ENCODE assay signal across 8 mouse cellular contexts in the genomic region with DNA sequence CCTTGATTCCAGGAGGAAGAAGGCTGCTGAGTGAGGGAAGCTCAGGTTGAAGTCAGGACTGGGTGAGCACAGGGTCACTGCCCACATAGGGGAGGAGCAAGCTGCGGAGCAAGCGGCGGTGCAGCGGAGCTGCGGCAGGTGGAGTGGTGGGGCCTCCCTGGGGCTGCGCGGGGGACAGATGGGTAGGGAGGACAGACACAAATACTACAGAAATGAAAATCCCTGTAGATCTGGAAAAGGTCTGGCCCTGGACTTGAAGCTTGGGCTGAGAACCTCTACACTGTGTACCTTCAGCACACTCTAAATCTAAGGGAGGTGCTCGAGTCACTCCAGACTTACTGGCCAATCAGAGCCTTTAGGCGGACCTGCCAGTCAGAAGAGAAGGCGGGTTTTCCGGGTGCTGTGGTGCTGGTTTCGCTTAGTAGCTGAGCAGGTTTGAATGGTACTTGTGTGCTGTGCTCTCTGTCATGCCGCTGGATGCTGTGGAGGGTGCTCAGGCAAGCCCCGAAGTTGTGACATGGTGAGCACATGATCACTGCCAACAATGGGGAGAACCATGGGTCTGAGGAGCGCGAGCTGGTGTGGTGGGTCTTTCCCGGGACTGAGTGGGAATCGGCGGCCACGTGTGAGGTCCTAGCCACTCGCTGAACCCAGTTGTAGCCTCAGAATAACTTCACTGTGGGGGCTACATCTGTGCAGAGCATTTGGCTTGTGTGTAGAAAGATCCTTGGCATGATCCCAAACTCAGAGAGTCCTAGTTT. TPM values are rescaled to one million over a fixed set of nuclear protein-coding genes. Genes with fewer than 3 reads are reported as not detected.
DNase-seq lines count a peak whose midpoint lies in the region; ATAC-seq and TF ChIP-seq lines count a peak whose summit lies in the region.
"Not testable (repeated sequence)": the region's sequence is repeated elsewhere in the genome, so short reads cannot be mapped to it uniquely, and the experiment has no call there.

No protein-coding gene starts in this region.

- not testable (repeated sequence) for H3K4me1 ChIP-seq in brown adipose tissue, adult 24 weeks (ENCODE audit: control insufficient read depth, insufficient read depth, insufficient read length, low read length); heart, embryonic 12.5 days (replicated peaks); kidney, postnatal 0 days (replicated peaks; ENCODE audit: insufficient read depth, low read length); liver, adult 2 months (ENCODE audit: control insufficient read depth, insufficient read depth, low read length)

- peak overlapping the region; percentile 73 for H3K4me3 ChIP-seq in brown adipose tissue, adult 24 weeks (ENCODE audit: insufficient read depth, low read depth, low read length)
- peak overlapping the region; percentile 65 for H3K4me3 ChIP-seq in heart, embryonic 12.5 days
- H3K4me3 ChIP-seq in kidney, postnatal 0 days (replicated peaks; ENCODE audit: low read depth, low read length): peak overlapping the region; percentile 44
- H3K4me3 ChIP-seq in liver, adult 2 months (ENCODE audit: insufficient read depth, low read depth, low read length): peak overlapping the region; percentile 71

- H3K9ac ChIP-seq in heart, embryonic 12.5 days: peak overlapping the region; percentile 72
- peak overlapping the region; percentile 54; the same call in 1 of the 2 replicates for H3K9ac ChIP-seq in kidney, postnatal 0 days (ENCODE audit: low read depth, low read length)
- peak overlapping the region; percentile 68 for H3K9ac ChIP-seq in liver, adult 2 months (ENCODE audit: low read depth, low read length)

- WGBS in heart, embryonic 12.5 days: under 1% methylated on average over 21 of the region's 21 CpGs
- WGBS in kidney, postnatal 0 days: under 1% methylated on average over 20 of the region's 21 CpGs
- 1% methylated on average over 21 of the region's 21 CpGs for WGBS in liver, adult 2 months

- 0 out of 2 replicates have a peak, but pooled peaks have one; percentile 12 for TF ChIP-seq POLR2A in liver, adult 2 months (IDR thresholded peaks at IDR 0.05; ENCODE audit: extremely low read depth, insufficient read depth, low read length)

- not testable (repeated sequence) for H3K36me3 ChIP-seq in heart, embryonic 12.5 days; kidney, postnatal 0 days (ENCODE audit: insufficient read depth, low read length); liver, adult 2 months (ENCODE audit: control insufficient read depth, insufficient read depth, low read length)

- TF ChIP-seq CTCF in kidney, postnatal 0 days (IDR thresholded peaks at IDR 0.05; ENCODE audit: low read depth); liver, adult 2 months (IDR thresholded peaks at IDR 0.05; ENCODE audit: low read depth, low read length): not testable (repeated sequence)

- not testable (repeated sequence) for H3K27ac ChIP-seq in brown adipose tissue, adult 24 weeks (replicated peaks; ENCODE audit: low read depth, low read length); heart, embryonic 12.5 days (ENCODE audit: poor library complexity, severe bottlenecking); kidney, postnatal 0 days
- peak overlapping the region; percentile 57 for H3K27ac ChIP-seq in liver, adult 2 months (replicated peaks; ENCODE audit: insufficient read depth, low read depth, low read length)

- H3K79me2 ChIP-seq in liver, adult 2 months (ENCODE audit: control insufficient read depth, insufficient read depth, low read length): not testable (repeated sequence)

- H3K27me3 ChIP-seq in heart, embryonic 12.5 days (replicated peaks); kidney, postnatal 0 days (ENCODE audit: insufficient read depth, low read length); liver, adult 2 months (ENCODE audit: control insufficient read depth, insufficient read depth, low read length): not testable (repeated sequence)

- H3K4me2 ChIP-seq in heart, embryonic 12.5 days: peak overlapping the region; percentile 68
- H3K4me2 ChIP-seq in kidney, postnatal 0 days (ENCODE audit: low read length): peak overlapping the region; percentile 68

- not testable (repeated sequence) for H3K9me3 ChIP-seq in heart, embryonic 12.5 days (replicated peaks); kidney, postnatal 0 days (replicated peaks; ENCODE audit: low read length)

- DNase-seq in kidney, postnatal 0 days (ENCODE audit: low spot score): peak; percentile 67
- peak; percentile 81 for DNase-seq in liver, adult 2 months (ENCODE audit: extremely low read depth, low read depth, low spot score)
- peak; percentile 68 to 81 for DNase-seq in spleen, postnatal 4 days (ENCODE audit: low spot score in 2 of 2)

- peak; percentile 95 for ATAC-seq in CD4-positive, CD25-positive, alpha-beta regulatory T cell, adult 4 months
- ATAC-seq in erythroid progenitor cell, adult 5-6 weeks (replicated peaks; ENCODE audit: low FRiP score, poor library complexity, severe bottlenecking): peak; percentile 98
- ATAC-seq in heart, embryonic 12.5 days (ENCODE audit: insufficient number of reproducible peaks, low FRiP score): peak; percentile 98
- peak; percentile 98 for ATAC-seq in kidney, postnatal 0 days (replicated peaks; ENCODE audit: low FRiP score, low read depth)
- ATAC-seq in monocyte, adult 5-6 weeks (replicated peaks; ENCODE audit: insufficient number of reproducible peaks, low FRiP score, low TSS enrichment, poor library complexity, severe bottlenecking): peak; percentile 90

RNA-seq across cellular contexts. Expression of gene Vmn2r87, which starts 44.9 kb away (rescaled TPM):
- not detected for polyA plus RNA-seq in CD4-positive, CD25-positive, alpha-beta regulatory T cell, adult 4 months (2017; shearing (Covaris generic))
- polyA plus RNA-seq in brown adipose tissue, adult 24 weeks (2012; ENCODE audit: insufficient read depth, insufficient read length, missing spikeins): not detected in 2 replicates
- not detected in 2 replicates for total RNA-seq in erythroid progenitor cell, adult 5-6 weeks (2015; ENCODE audit: low replicate concordance)
- total RNA-seq in erythroid progenitor cell, adult 5-6 weeks (2017; ENCODE audit: low replicate concordance): not detected in 2 replicates
- polyA plus RNA-seq in heart, embryonic 12.5 days (2016; fragmentation: Nextera tagmentation; extraction: Ambion mirVana): not detected in 2 replicates
- polyA plus RNA-seq in kidney, postnatal 0 days (2015; fragmentation: Nextera tagmentation; extraction: Ambion mirVana): not detected in 2 replicates
- total RNA-seq in liver, adult 2 months (2014; rRNA removed): not detected in 2 replicates
- polyA plus RNA-seq in liver, adult 2 months (2012; rRNA removed): not detected in 2 replicates
- not detected in 3 replicates for total RNA-seq in monocyte, adult 5-6 weeks (2017)
